Mouse (Mus musculus) hindbrain, embryonic 15.5 days (tissue): Measurements from ENCODE around the gene Btc. TPM values are rescaled to one million over a fixed set of nuclear protein-coding genes. Genes with fewer than 3 reads are reported as not detected.
A peak's percentile ranks its signal among the peaks of the same experiment; 100 is the strongest.

ENCODE experiments used
- ATAC-seq: fragments of 200-750 bp; cut with Nextera tagmentation; 2 replicates; pipeline ENCODE4 v1.8.0; 2017; ENCODE audit warnings: low read depth, moderate number of reproducible peaks, moderate TSS enrichment; ENCODE audit not compliant: low FRiP score
- H3K27ac ChIP-seq: fragments of 300-500 bp; sonication (generic); replicated peaks from 2 replicates; pipeline ENCODE4 v1.5.1; 2015; ENCODE audit warnings: mild to moderate bottlenecking, inconsistent platforms
- H3K27me3 ChIP-seq: fragments of 300-500 bp; sonication (generic); 2 replicates; pipeline ENCODE4 v1.6.1; 2015; ENCODE audit warnings: control low read depth, inconsistent platforms
- H3K36me3 ChIP-seq: fragments of 300-500 bp; sonication (generic); 2 replicates; pipeline ENCODE4 v1.6.1; 2015; ENCODE audit warnings: control low read depth, inconsistent platforms
- H3K4me1 ChIP-seq: fragments of 300-500 bp; sonication (generic); replicated peaks from 2 replicates; pipeline ENCODE4 v1.6.1; 2015; ENCODE audit warnings: control low read depth, inconsistent platforms
- H3K4me2 ChIP-seq: fragments of 300-500 bp; sonication (generic); 2 replicates; pipeline ENCODE4 v1.6.1; 2015; ENCODE audit warnings: moderate library complexity, mild to moderate bottlenecking, inconsistent platforms
- H3K4me3 ChIP-seq: fragments of 300-500 bp; sonication (generic); 2 replicates; pipeline ENCODE4 v1.5.1; 2015; ENCODE audit warnings: mild to moderate bottlenecking, inconsistent platforms
- H3K9ac ChIP-seq: fragments of 300-500 bp; sonication (generic); 2 replicates; pipeline ENCODE4 v1.6.1; 2015; ENCODE audit warnings: inconsistent platforms
- H3K9me3 ChIP-seq: fragments of 300-500 bp; sonication (generic); 2 replicates; pipeline ENCODE4 v1.6.1; 2016; ENCODE audit warnings: control low read depth, inconsistent platforms
- WGBS: fragments of 180-500 bp; shearing (Covaris S2); methylation state at CpG from one replicate; pipeline ENCODE4 v1.1.7; 2015; 5-methylcytosine and 5-hydroxymethylcytosine counted together
- polyA plus RNA-seq: library from polyadenylated mRNA; unstranded; fragments of >200 nt; fragmentation: Nextera tagmentation; extraction: Ambion mirVana; gene quantifications from 2 replicates; pipeline ENCODE4 v1.2.1, GENCODE M21; 2015

Gene Btc
- polyA plus RNA-seq, 1 experiment from 2014 or later, result not detected

DNA sequence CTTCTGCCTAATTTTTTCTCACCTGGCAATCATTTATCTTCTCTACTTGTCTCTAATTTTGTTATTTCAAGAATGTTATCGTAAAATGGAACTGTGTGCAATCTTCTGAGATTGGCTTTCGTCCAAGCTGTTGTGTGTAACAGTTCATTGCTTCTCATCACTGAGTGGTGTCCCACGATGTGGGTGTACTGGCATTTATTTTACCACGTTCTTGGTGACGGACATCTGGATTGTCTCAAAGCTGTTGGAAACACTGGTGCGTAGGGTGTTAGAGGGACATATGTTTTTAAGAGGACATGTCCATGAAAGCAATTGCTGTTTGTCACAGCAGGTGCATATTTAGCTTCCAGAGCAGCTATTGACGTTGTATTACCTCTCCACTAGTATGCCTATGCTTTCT lies 94.2 kb downstream of the Btc start:
- Histone ChIP-seq H3K9ac (no peak overlapping the region), H3K27me3 (no peaks in the 10 kb centered on the region), H3K4me3 (no peak overlapping the region), H3K9me3 (no peaks in the 10 kb centered on the region), H3K4me1 (no peaks in the 10 kb centered on the region), H3K36me3 (no peaks in the 10 kb centered on the region), H3K4me2 (no peak overlapping the region), H3K27ac (no peak overlapping the region)
- WGBS, result 71% methylated on average over 7 of the region's 7 CpGs
- no peak for ATAC-seq

GRCm38 (mm10) chr5:91307907-91308306 lies 94.9 kb downstream of the Btc start:
- Histone ChIP-seq H3K27ac (no peak overlapping the region), H3K36me3 (no peaks in the 10 kb centered on the region), H3K4me3 (no peak overlapping the region), H3K27me3 (no peaks in the 10 kb centered on the region), H3K9me3 (no peaks in the 10 kb centered on the region), H3K4me1 (no peaks in the 10 kb centered on the region), H3K9ac (no peak overlapping the region), H3K4me2 (no peak overlapping the region)
- 3% methylated on average over 1 of the region's 1 CpGs for WGBS
- peak; percentile 47; the same call in 1 of the 2 replicates for ATAC-seq

Other genes starting within 250 kb of the Btc start
- 6.1 and 6.8 TPM in 2 replicates for gene Parm1, start 114.6 kb upstream of the Btc start, polyA plus RNA-seq